Mouse (Mus musculus) forebrain, embryonic 16.5 days (tissue): Measurements from ENCODE around the gene Fam118a. TPM values are rescaled to one million over a fixed set of nuclear protein-coding genes. Genes with fewer than 3 reads are reported as not detected.

Experiments used
- ATAC-seq: fragments of 200-750 bp; cut with Nextera tagmentation; 2 replicates; pipeline ENCODE4 v1.8.0; 2017; ENCODE audit warnings: mild to moderate bottlenecking, moderate library complexity
- H3K27ac ChIP-seq: fragments of 300-500 bp; sonication (generic); 2 replicates; pipeline ENCODE4 v1.5.1; 2014; ENCODE audit warnings: low read length, control low read depth
- H3K27me3 ChIP-seq: fragments of 300-500 bp; sonication (generic); replicated peaks from 2 replicates; pipeline ENCODE4 v1.6.1; 2014; ENCODE audit warnings: low read length; ENCODE audit not compliant: control insufficient read depth, insufficient read depth
- H3K36me3 ChIP-seq: fragments of 300-500 bp; sonication (generic); 2 replicates; pipeline ENCODE4 v1.6.1; 2014; ENCODE audit not compliant: control insufficient read depth, insufficient read depth
- H3K4me1 ChIP-seq: fragments of 300-500 bp; sonication (generic); replicated peaks from 2 replicates; pipeline ENCODE4 v1.6.1; 2014; ENCODE audit warnings: low read length; ENCODE audit not compliant: control insufficient read depth, insufficient read depth
- H3K4me2 ChIP-seq: fragments of 300-500 bp; sonication (generic); 2 replicates; pipeline ENCODE4 v1.6.1; 2014; ENCODE audit warnings: mild to moderate bottlenecking, low read length, control low read depth
- H3K4me3 ChIP-seq: fragments of 300-500 bp; sonication (generic); replicated peaks from 2 replicates; pipeline ENCODE4 v1.5.1; 2014; ENCODE audit warnings: mild to moderate bottlenecking, low read length, control low read depth
- H3K9ac ChIP-seq: fragments of 300-500 bp; sonication (generic); replicated peaks from 2 replicates; pipeline ENCODE4 v1.6.1; 2014; ENCODE audit warnings: low read depth, low read length, control low read depth
- H3K9me3 ChIP-seq: fragments of 300-500 bp; sonication (generic); 2 replicates; pipeline ENCODE4 v1.6.1; 2016; ENCODE audit warnings: low read length; ENCODE audit not compliant: control insufficient read depth
- WGBS: fragments of 180-500 bp; shearing (Covaris S2); extraction: QIAGEN DNeasy Blood & Tissue Kit; methylation state at CpG from one replicate; pipeline ENCODE4 v1.1.7; 2014; 5-methylcytosine and 5-hydroxymethylcytosine counted together
- polyA plus RNA-seq: library from polyadenylated mRNA; unstranded; fragments of >200 nt; fragmentation: Nextera tagmentation; extraction: Ambion mirVana; gene quantifications from 2 replicates; pipeline ENCODE4 v1.2.1, GENCODE M21; 2015

The Fam118a gene
- polyA plus RNA-seq, 1 experiment from 2014 or later: 35.3 TPM

GRCm38 (mm10) chr15:85047865-85048264, 19.1 kb downstream of the Fam118a start:
- ATAC-seq: no peak
- no peak overlapping the region for H3K27ac ChIP-seq
- H3K4me3 ChIP-seq: no peak overlapping the region
- WGBS: 89% methylated on average over 4 of the region's 4 CpGs
- H3K27me3 ChIP-seq: no peaks in the 10 kb centered on the region
- H3K9ac ChIP-seq: no peak overlapping the region
- H3K4me2 ChIP-seq: no peak overlapping the region
- peaks cover 15% of the 10 kb centered on the region for H3K36me3 ChIP-seq
- H3K4me1 ChIP-seq: peaks cover 6% of the 10 kb centered on the region
- H3K9me3 ChIP-seq: no peaks in the 10 kb centered on the region

- no peak overlapping the region for H3K4me2 ChIP-seq
- no peak overlapping the region for H3K27ac ChIP-seq
- H3K4me3 ChIP-seq: no peak overlapping the region
- H3K9ac ChIP-seq: no peak overlapping the region
- no peaks in the 10 kb centered on the region for H3K4me1 ChIP-seq
- WGBS: 82% methylated on average over 1 of the region's 1 CpGs
- H3K27me3 ChIP-seq: no peaks in the 10 kb centered on the region
- no peak for ATAC-seq
- H3K9me3 ChIP-seq: no peaks in the 10 kb centered on the region
- H3K36me3 ChIP-seq: peaks cover 25% of the 10 kb centered on the region
These were observed 21.0 kb downstream of the Fam118a start for GRCm38 (mm10) chr15:85049758-85050157.

- WGBS: 97% methylated on average over 3 of the region's 3 CpGs
- H3K27ac ChIP-seq: no peak overlapping the region
These were observed 25.4 kb downstream of the Fam118a start for GRCm38 (mm10) chr15:85054098-85054497.

GRCm38 (mm10) chr15:85055186-85055585, 26.4 kb downstream of the Fam118a start:
- H3K27ac ChIP-seq: no peak overlapping the region
- no peaks in the 10 kb centered on the region for H3K9me3 ChIP-seq
- no peak for ATAC-seq
- peaks cover 23% of the 10 kb centered on the region for H3K36me3 ChIP-seq
- no peak overlapping the region for H3K9ac ChIP-seq
- no peak overlapping the region for H3K4me2 ChIP-seq
- no peaks in the 10 kb centered on the region for H3K4me1 ChIP-seq
- 83% methylated on average over 4 of the region's 4 CpGs for WGBS
- H3K4me3 ChIP-seq: no peak overlapping the region
- H3K27me3 ChIP-seq: no peaks in the 10 kb centered on the region

More at GRCm38 (mm10) chr15:85054098-85054497, 25.4 kb downstream of the Fam118a start:
- no peak for ATAC-seq
- H3K36me3 ChIP-seq: peaks cover 24% of the 10 kb centered on the region
- no peaks in the 10 kb centered on the region for H3K9me3 ChIP-seq
- H3K9ac ChIP-seq: no peak overlapping the region
- H3K4me3 ChIP-seq: no peak overlapping the region
- H3K4me2 ChIP-seq: no peak overlapping the region
- H3K27me3 ChIP-seq: no peaks in the 10 kb centered on the region
- no peaks in the 10 kb centered on the region for H3K4me1 ChIP-seq

- no peak overlapping the region for H3K4me2 ChIP-seq
- H3K27ac ChIP-seq: no peak overlapping the region
- no peak for ATAC-seq
- no peak overlapping the region for H3K9ac ChIP-seq
- H3K4me1 ChIP-seq: no peaks in the 10 kb centered on the region
- H3K36me3 ChIP-seq: peaks cover 12% of the 10 kb centered on the region; the same call in 1 of the 2 replicates
- no peaks in the 10 kb centered on the region for H3K9me3 ChIP-seq
- WGBS: 93% methylated on average over 2 of the region's 2 CpGs
- no peak overlapping the region for H3K4me3 ChIP-seq
- H3K27me3 ChIP-seq: no peaks in the 10 kb centered on the region
These were observed 34.7 kb downstream of the Fam118a start for GRCm38 (mm10) chr15:85063421-85063820.

- Histone ChIP-seq H3K36me3 (no peaks in the 10 kb centered on the region), H3K27ac (no peak overlapping the region), H3K4me3 (no peak overlapping the region), H3K4me2 (no peak overlapping the region), H3K4me1 (no peaks in the 10 kb centered on the region), H3K27me3 (peaks cover 6% of the 10 kb centered on the region; the same call in 1 of the 2 replicates), H3K9ac (no peak overlapping the region), H3K9me3 (no peaks in the 10 kb centered on the region)
- 36% methylated on average over 2 of the region's 2 CpGs for WGBS
- ATAC-seq: no peak
These were observed 41.8 kb downstream of the Fam118a start for GRCm38 (mm10) chr15:85070561-85070960.

GRCm38 (mm10) chr15:85072651-85073050, 43.9 kb downstream of the Fam118a start:
- H3K9ac ChIP-seq: no peak overlapping the region
- 80% methylated on average over 2 of the region's 2 CpGs for WGBS
- H3K9me3 ChIP-seq: no peaks in the 10 kb centered on the region
- ATAC-seq: no peak
- no peak overlapping the region for H3K4me2 ChIP-seq
- peaks cover 6% of the 10 kb centered on the region; the same call in 1 of the 2 replicates for H3K27me3 ChIP-seq
- no peak overlapping the region for H3K27ac ChIP-seq
- no peaks in the 10 kb centered on the region for H3K36me3 ChIP-seq
- H3K4me1 ChIP-seq: no peaks in the 10 kb centered on the region
- no peak overlapping the region for H3K4me3 ChIP-seq

GRCm38 (mm10) chr15:85085641-85086040, 56.9 kb downstream of the Fam118a start:
- Histone ChIP-seq H3K36me3 (no peaks in the 10 kb centered on the region), H3K9ac (no peak overlapping the region), H3K4me2 (no peak overlapping the region), H3K9me3 (no peaks in the 10 kb centered on the region), H3K4me1 (no peaks in the 10 kb centered on the region), H3K27ac (no peak overlapping the region), H3K4me3 (no peak overlapping the region), H3K27me3 (no peaks in the 10 kb centered on the region)
- 64% methylated on average over 1 of the region's 1 CpGs for WGBS
- ATAC-seq: 0 out of 2 replicates have a peak, but pooled peaks have one; percentile 47
